In genomic region chr7:49777585-49777984, GRCm38 (mm10) we compare ENCODE assay signal across 8 mouse cellular contexts. TPM values are rescaled to one million over a fixed set of nuclear protein-coding genes. Genes with fewer than 3 reads are reported as not detected.
DNase-seq lines count a peak whose midpoint lies in the region; ATAC-seq and TF ChIP-seq lines count a peak whose summit lies in the region.

No protein-coding gene starts in this region.

- peaks cover 23% of the 10 kb centered on the region for H3K36me3 ChIP-seq in kidney, embryonic 15.5 days
- peaks cover 7% of the 10 kb centered on the region; the same call in 1 of the 2 replicates for H3K36me3 ChIP-seq in hindbrain, postnatal 0 days (ENCODE audit: insufficient read depth, low read length)
- peaks cover 4% of the 10 kb centered on the region; the same call in 1 of the 2 replicates for H3K36me3 ChIP-seq in midbrain, embryonic 15.5 days (replicated peaks)

- H3K4me2 ChIP-seq in kidney, embryonic 15.5 days: peak overlapping the region; percentile 92
- H3K4me2 ChIP-seq in hindbrain, postnatal 0 days (ENCODE audit: low read depth, low read length): 0 out of 2 replicates have a peak overlapping the region, but pooled peaks have one; percentile 68
- no peak overlapping the region for H3K4me2 ChIP-seq in midbrain, embryonic 15.5 days

- peaks cover 16% of the 10 kb centered on the region for H3K4me1 ChIP-seq in kidney, embryonic 15.5 days
- no peaks in the 10 kb centered on the region; the same call in 1 of the 2 replicates for H3K4me1 ChIP-seq in hindbrain, postnatal 0 days (ENCODE audit: insufficient read depth, low read length)
- peaks cover 14% of the 10 kb centered on the region for H3K4me1 ChIP-seq in midbrain, embryonic 15.5 days

- no peak overlapping the region for H3K27ac ChIP-seq in kidney, embryonic 15.5 days
- H3K27ac ChIP-seq in hindbrain, postnatal 0 days: no peak overlapping the region
- no peak overlapping the region for H3K27ac ChIP-seq in midbrain, embryonic 15.5 days

- no peaks in the 10 kb centered on the region for H3K9me3 ChIP-seq in kidney, embryonic 15.5 days (replicated peaks)
- no peaks in the 10 kb centered on the region for H3K9me3 ChIP-seq in hindbrain, postnatal 0 days (ENCODE audit: low read length)
- no peaks in the 10 kb centered on the region for H3K9me3 ChIP-seq in midbrain, embryonic 15.5 days

- peak; percentile 14; the same call in 1 of the 2 replicates for ATAC-seq in kidney, embryonic 15.5 days (replicated peaks; ENCODE audit: low FRiP score)
- peak; percentile 26 for ATAC-seq in erythroblast, adult 5-6 weeks (replicated peaks; ENCODE audit: low FRiP score, poor library complexity, severe bottlenecking)
- peak; percentile 6; the same call in 1 of the 2 replicates for ATAC-seq in hindbrain, postnatal 0 days
- peak; percentile 27 for ATAC-seq in midbrain, embryonic 15.5 days (replicated peaks)

- 49% methylated on average over 3 of the region's 3 CpGs for WGBS in kidney, embryonic 15.5 days
- 45% methylated on average over 3 of the region's 3 CpGs for WGBS in hindbrain, postnatal 0 days
- WGBS in midbrain, embryonic 15.5 days: 57% methylated on average over 3 of the region's 3 CpGs

- H3K4me3 ChIP-seq in kidney, embryonic 15.5 days (replicated peaks): no peak overlapping the region
- no peak overlapping the region for H3K4me3 ChIP-seq in hindbrain, postnatal 0 days (ENCODE audit: low read length)
- H3K4me3 ChIP-seq in midbrain, embryonic 15.5 days: no peak overlapping the region

- TF ChIP-seq CTCF in hindbrain, postnatal 0 days (IDR thresholded peaks at IDR 0.05; ENCODE audit: low read depth): no peak

- DNase-seq in kidney, postnatal 4 days: no peak
- DNase-seq in hindbrain, postnatal 0 days (ENCODE audit: low spot score): no peak
- no peak for DNase-seq in spleen, postnatal 14 days (ENCODE audit: low spot score in 2 of 2)
- DNase-seq in B cell, adult 2 months: no peak
- no peak for DNase-seq in cerebellum, postnatal 14 days

- no peak overlapping the region for H3K9ac ChIP-seq in kidney, embryonic 15.5 days
- no peak overlapping the region for H3K9ac ChIP-seq in hindbrain, postnatal 0 days (replicated peaks; ENCODE audit: low read length)
- H3K9ac ChIP-seq in midbrain, embryonic 15.5 days: no peak overlapping the region

- H3K27me3 ChIP-seq in kidney, embryonic 15.5 days: no peaks in the 10 kb centered on the region
- H3K27me3 ChIP-seq in hindbrain, postnatal 0 days (ENCODE audit: insufficient read depth, low read length): no peaks in the 10 kb centered on the region
- H3K27me3 ChIP-seq in midbrain, embryonic 15.5 days (replicated peaks): no peaks in the 10 kb centered on the region

RNA-seq across cellular contexts. Expression of gene Prmt3, which starts 0.6 kb away (rescaled TPM):
- 62.5 and 65.8 TPM in 2 replicates for polyA plus RNA-seq in kidney, embryonic 15.5 days (2015; fragmentation: Nextera tagmentation; extraction: Ambion mirVana)
- total RNA-seq in erythroblast, adult 5-6 weeks (2015; ENCODE audit: low replicate concordance): 10.2 and 17.3 TPM in 2 replicates
- total RNA-seq in erythroblast, adult 5-6 weeks (2017; ENCODE audit: low replicate concordance): 11.6 and 21.5 TPM in 2 replicates
- 51.2 and 53.2 TPM in 2 replicates for total RNA-seq in hindbrain, postnatal 0 days (2014; rRNA removed)
- polyA plus RNA-seq in hindbrain, postnatal 0 days (2015; fragmentation: Nextera tagmentation; extraction: Ambion mirVana): 40.4 and 42.0 TPM in 2 replicates
- polyA plus RNA-seq in midbrain, embryonic 15.5 days (2015; fragmentation: Nextera tagmentation; extraction: Ambion mirVana): 46.9 and 48.3 TPM in 2 replicates

RNA-seq across cellular contexts. Expression of gene Htatip2, which starts 18.7 kb away (rescaled TPM):
- 8.3 and 8.6 TPM in 2 replicates for polyA plus RNA-seq in kidney, embryonic 15.5 days (2015; fragmentation: Nextera tagmentation; extraction: Ambion mirVana)
- total RNA-seq in erythroblast, adult 5-6 weeks (2015; ENCODE audit: low replicate concordance): 37.2 and 48.2 TPM in 2 replicates
- 40.9 and 85.6 TPM in 2 replicates for total RNA-seq in erythroblast, adult 5-6 weeks (2017; ENCODE audit: low replicate concordance)
- 1.5 TPM in 1 of 2 replicates, not detected in the other for total RNA-seq in hindbrain, postnatal 0 days (2014; rRNA removed)
- polyA plus RNA-seq in hindbrain, postnatal 0 days (2015; fragmentation: Nextera tagmentation; extraction: Ambion mirVana): 7.1 and 8.5 TPM in 2 replicates
- polyA plus RNA-seq in midbrain, embryonic 15.5 days (2015; fragmentation: Nextera tagmentation; extraction: Ambion mirVana): 3.0 and 3.5 TPM in 2 replicates
